Mouse (Mus musculus): ENCODE data around the gene Vmn1r194.
"Not testable (repeated sequence)": the region's sequence is repeated elsewhere in the genome, so short reads cannot be mapped to it uniquely, and the experiment has no call there.

Gene Vmn1r194

GRCm38 (mm10) chr13:22243915-22244314 is at the start of gene Vmn1r194:
Vmn1r194 (plus strand) TSS chr13:22244215.
- no peak for DNase-seq

DNA sequence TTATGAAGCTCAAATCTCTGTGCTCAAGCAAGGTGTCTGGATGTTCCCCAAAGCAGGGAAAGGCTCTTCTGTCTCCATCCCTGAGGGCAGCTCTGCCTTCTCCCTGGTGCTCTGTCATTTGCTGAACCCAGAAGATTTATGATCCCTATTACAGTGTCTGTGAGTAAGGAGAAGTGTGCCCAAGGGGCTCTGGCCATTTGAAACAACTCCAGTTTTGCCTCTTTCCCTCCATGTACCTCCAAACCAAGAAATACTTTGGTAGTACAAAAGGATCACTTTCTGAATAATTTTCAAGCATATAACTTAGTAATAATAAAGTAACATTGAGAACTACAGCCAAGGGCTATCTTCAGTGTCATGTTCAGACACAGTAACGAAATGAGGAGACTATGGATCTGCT is 21.0 kb upstream of the Vmn1r194 start, which contains the start of gene Vmn1r193:
Gene Vmn1r193, minus strand, starts transcription at position 101 of the 400 bp plus-strand sequence.
- DNase-seq, result not testable (repeated sequence)

GRCm38 (mm10) chr13:22270222-22270621 is 26.2 kb downstream of the Vmn1r194 start, which contains the start of gene Vmn1r195:
Vmn1r195 (plus strand) TSS chr13:22270522.
- not testable (repeated sequence) for DNase-seq

GRCm38 (mm10) chr13:22271721-22272120 is 27.7 kb downstream of the Vmn1r194 start:
- no peak for DNase-seq

DNA sequence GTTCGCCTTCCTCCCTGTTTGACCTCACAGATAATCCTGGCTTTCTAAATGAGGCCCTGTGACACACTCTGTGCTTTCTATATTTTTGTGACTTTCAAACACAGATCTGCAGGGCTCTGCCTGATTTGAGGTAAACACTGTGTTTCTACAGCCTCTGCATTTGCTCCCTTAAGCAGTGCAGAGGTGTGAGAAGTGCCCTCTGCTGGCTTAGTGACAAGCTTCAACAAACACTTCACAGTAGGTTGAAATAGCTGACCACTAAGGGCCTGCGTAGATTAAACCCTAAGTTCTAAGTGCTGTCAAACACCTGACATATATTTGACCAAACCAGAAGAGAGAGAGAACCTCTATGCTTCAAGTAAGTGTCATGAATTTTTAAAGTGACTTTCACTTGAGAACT is 40.6 kb downstream of the Vmn1r194 start:
- DNase-seq, result peak; percentile 21

DNA sequence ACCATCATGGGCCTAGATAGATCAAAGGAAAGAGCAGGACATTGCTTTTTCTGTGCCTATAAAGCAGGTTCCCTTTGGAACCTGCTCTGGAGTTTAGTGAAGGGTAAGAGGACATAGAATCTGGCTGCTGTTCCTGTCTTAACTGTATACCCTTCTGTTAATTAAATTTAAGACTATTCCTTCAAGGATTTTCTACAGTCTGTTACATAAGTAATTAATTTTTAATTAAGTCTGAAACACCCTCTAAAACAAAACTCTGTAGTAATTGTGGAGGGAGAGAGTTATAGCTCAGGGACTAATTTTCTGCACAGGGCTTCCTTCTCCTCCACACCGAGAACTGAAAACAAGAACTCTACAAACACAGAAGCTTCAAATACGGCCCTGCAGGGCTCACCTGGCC is 45.6 kb downstream of the Vmn1r194 start, which contains the start of gene Vmn1r196:
Gene Vmn1r196, plus strand, starts transcription at position 301 of the 400 bp plus-strand sequence.
- DNase-seq, result no peak
